ENCODE assay signal across 10 mouse cellular contexts in the genomic region with DNA sequence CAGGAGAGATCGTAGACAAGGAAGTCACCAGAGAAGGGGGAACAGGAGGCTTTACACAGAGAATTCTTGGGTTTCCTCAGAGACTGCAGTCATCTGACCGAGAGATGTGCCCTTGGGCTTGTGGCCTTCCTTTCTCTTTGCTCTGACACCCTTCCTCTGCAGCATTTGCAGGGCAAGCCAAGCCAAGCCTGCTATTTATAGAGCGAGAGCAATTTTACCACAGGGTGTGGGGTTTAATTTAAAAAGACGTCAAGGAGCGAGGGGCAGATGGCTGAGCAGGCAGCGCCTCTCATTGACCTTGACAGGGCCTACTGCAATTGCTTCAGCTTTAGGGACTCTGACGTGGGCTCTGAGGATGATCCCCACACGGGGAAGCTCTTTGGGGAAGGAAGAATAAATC. TPM values are rescaled to one million over a fixed set of nuclear protein-coding genes. Genes with fewer than 3 reads are reported as not detected.
A peak's percentile ranks its signal among the peaks of the same experiment; 100 is the strongest.
DNase-seq lines count a peak whose midpoint lies in the region.
"Had no signal": no experiment of that assay in that cellular context is flagged by ENCODE, and none has a peak within 500 bp of the region (broad histone marks: within the 10 kb centered on the region; RNA-seq: fewer than 3 reads in every experiment).

No protein-coding gene starts in this region.

- DNase-seq in gastrocnemius, adult 18-20 months (ENCODE audit: low spot score): peak; percentile 32
- DNase-seq in gastrocnemius, postnatal 36 days: no peak
- DNase-seq in cerebellum, adult 8-10 months: peak; percentile 46
- DNase-seq in heart, adult 9 months (ENCODE audit: low spot score in 2 of 2): peak; percentile 49 to 72
- DNase-seq in heart, postnatal 25 days (ENCODE audit: low spot score): peak; percentile 7
- no peak for DNase-seq in kidney, postnatal 25 days
- no peak for DNase-seq in testis, postnatal 10 days (ENCODE audit: low spot score)
- no peak for DNase-seq in frontal cortex, adult 2 months (ENCODE audit: extremely low spot score in 1 of 2, low spot score in 1 of 2)
- DNase-seq: lung, adult 2 months; right cerebral cortex, postnatal 25 days had no signal

- intact Hi-C loops in gastrocnemius, postnatal 36 days (cut with DNase I): no loop called here
- intact Hi-C loops in heart, postnatal 25 days (cut with DNase I): loop anchor here (5.0 to 10.0 kb wide), 5 partner anchors 34 to 591 kb away; no protein-coding TSS in a partner anchor

RNA-seq across cellular contexts. Expression of gene Gatb, which starts 55.3 kb away (rescaled TPM):
- 10 to 100 TPM; 16.0 to 16.7 TPM for total RNA-seq in gastrocnemius, adult 18-20 months (2021)
- total RNA-seq in gastrocnemius, postnatal 36 days (2021): 10 to 100 TPM; 14.3 to 17.9 TPM
- 10 to 100 TPM; 34.6 to 39.7 TPM for total RNA-seq in heart, postnatal 25 days (2021)
- polyA plus RNA-seq in frontal cortex, adult 2 months (2012; rRNA removed): 14.6 and 16.6 TPM in 2 replicates

Comparison
In these comparisons a context has a peak if more than half of its experiments do, and no peak if none do; other contexts are left out.
1. DNase-seq: peak in gastrocnemius, adult 18-20 months (single experiment), cerebellum, adult 8-10 months (single experiment), heart, adult 9 months (2 of 2) and heart, postnatal 25 days (single experiment); none in gastrocnemius, postnatal 36 days (0 of 2), kidney, postnatal 25 days (0 of 2), testis, postnatal 10 days (single experiment) and frontal cortex, adult 2 months (0 of 2).